Mouse (Mus musculus) olfactory bulb, adult 2 months (tissue): Measurements from ENCODE around the gene Ttc39a.

Experiments
- CTCF ChIP-seq: fragments of 200-500 bp; IDR thresholded peaks from 2 replicates; pipeline ENCODE4 v1.5.1; 2012; ENCODE audit warnings: low read depth, mild to moderate bottlenecking, low read length, moderate library complexity; ENCODE audit not compliant: insufficient read depth
- POLR2A ChIP-seq: fragments of 200-500 bp; IDR thresholded peaks from 2 replicates; pipeline ENCODE4 v1.6.1; 2012; ENCODE audit warnings: mild to moderate bottlenecking, low read depth, low read length, moderate library complexity; ENCODE audit not compliant: insufficient read depth

DNA sequence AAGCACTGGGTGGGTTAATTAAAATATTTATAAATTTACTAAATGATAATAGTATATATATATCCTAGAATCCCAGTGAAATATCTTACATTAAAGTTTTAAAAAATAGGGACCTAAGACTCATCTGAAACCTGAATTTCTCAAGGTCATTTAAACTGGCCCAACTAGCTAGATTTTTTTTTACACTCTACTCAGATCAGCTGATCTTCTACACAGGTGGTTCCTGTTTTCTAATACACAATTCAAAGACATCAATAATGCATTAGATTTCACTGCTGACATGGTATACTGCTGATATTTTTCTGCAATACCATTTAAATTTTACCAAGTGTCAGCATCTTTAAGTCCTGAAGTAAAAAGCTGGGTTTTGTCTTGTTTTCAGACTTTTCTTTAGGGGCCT, 57.5 kb downstream of the Ttc39a start:
- no peak for TF ChIP-seq CTCF
- no peak for TF ChIP-seq POLR2A
